Mouse (Mus musculus) lung, embryonic 14.5 days (tissue): Measurements from ENCODE around the gene Sirpa. TPM values are rescaled to one million over a fixed set of nuclear protein-coding genes. Genes with fewer than 3 reads are reported as not detected.
A peak's percentile ranks its signal among the peaks of the same experiment; 100 is the strongest.

Experiments
- ATAC-seq: fragments of 200-750 bp; cut with Nextera tagmentation; 2 replicates; pipeline ENCODE4 v1.8.0; 2017; ENCODE audit warnings: mild to moderate bottlenecking, moderate TSS enrichment, moderate library complexity; ENCODE audit not compliant: insufficient read depth
- DNase-seq: peaks from one replicate; pipeline ENCODE4 v3.0.0-alpha.2; 2015
- H3K27ac ChIP-seq: fragments of 300-500 bp; sonication (generic); 2 replicates; pipeline ENCODE4 v1.5.1; 2014; ENCODE audit warnings: low read depth, mild to moderate bottlenecking, moderate library complexity
- H3K27me3 ChIP-seq: fragments of 300-500 bp; sonication (generic); 2 replicates; pipeline ENCODE4 v1.6.1; 2014; ENCODE audit warnings: low read length, control low read depth; ENCODE audit not compliant: insufficient read depth
- H3K36me3 ChIP-seq: fragments of 300-500 bp; sonication (generic); 2 replicates; pipeline ENCODE4 v1.6.1; 2014; ENCODE audit warnings: control low read depth; ENCODE audit not compliant: insufficient read depth
- H3K4me1 ChIP-seq: fragments of 300-500 bp; sonication (generic); 2 replicates; pipeline ENCODE4 v1.6.1; 2014; ENCODE audit warnings: antibody characterized with exemption, control low read depth; ENCODE audit not compliant: insufficient read depth
- H3K4me2 ChIP-seq: fragments of 300-500 bp; sonication (generic); 2 replicates; pipeline ENCODE4 v1.6.1; 2014; ENCODE audit warnings: mild to moderate bottlenecking
- H3K4me3 ChIP-seq: fragments of 300-500 bp; sonication (generic); 2 replicates; pipeline ENCODE4 v1.5.1; 2014; ENCODE audit warnings: low read depth, low read length
- H3K9ac ChIP-seq: fragments of 300-500 bp; sonication (generic); 2 replicates; pipeline ENCODE4 v1.6.1; 2014
- H3K9me3 ChIP-seq: fragments of 300-500 bp; sonication (generic); 2 replicates; pipeline ENCODE4 v1.6.1; 2016; ENCODE audit warnings: low read depth, low read length, control low read depth
- CTCF ChIP-seq: IDR thresholded peaks from 2 replicates; pipeline ENCODE4 v1.5.1; 2016; ENCODE audit warnings: antibody characterized with exemption, low read depth
- WGBS: fragments of 180-500 bp; shearing (Covaris S2); extraction: QIAGEN DNeasy Blood & Tissue Kit; methylation state at CpG from one replicate; pipeline ENCODE4 v1.1.7; 2014; 5-methylcytosine and 5-hydroxymethylcytosine counted together
- polyA plus RNA-seq: library from polyadenylated mRNA; unstranded; fragments of >200 nt; fragmentation: Nextera tagmentation; extraction: Ambion mirVana; gene quantifications from 2 replicates; pipeline ENCODE4 v1.2.1, GENCODE M21; 2014

Sirpa gene
- polyA plus RNA-seq, 1 experiment from 2014 or later: 26.5 TPM

GRCm38 (mm10) chr2:129573701-129574273 is 18.8 kb upstream of the Sirpa start:
- 20% methylated on average over 4 of the region's 4 CpGs for WGBS
- H3K27me3 ChIP-seq: 0 out of 2 replicates have a peak, but pooled peaks cover 5% of the 10 kb centered on the region
- H3K4me1 ChIP-seq: no peaks in the 10 kb centered on the region
- ATAC-seq (no peak), DNase-seq (no peak)
- TF ChIP-seq CTCF: no peak
- H3K9me3 ChIP-seq: no peaks in the 10 kb centered on the region
- peak overlapping the region; percentile 43; the same call in 1 of the 2 replicates for H3K4me2 ChIP-seq
- H3K36me3 ChIP-seq: no peaks in the 10 kb centered on the region
- no peak overlapping the region for H3K27ac ChIP-seq
- H3K9ac ChIP-seq: no peak overlapping the region
- no peak overlapping the region for H3K4me3 ChIP-seq

GRCm38 (mm10) chr2:129574395-129575046 is 18.1 kb upstream of the Sirpa start:
- no peaks in the 10 kb centered on the region for H3K9me3 ChIP-seq
- H3K36me3 ChIP-seq: no peaks in the 10 kb centered on the region
- H3K4me3 ChIP-seq: no peak overlapping the region; the same call in 1 of the 2 replicates
- ATAC-seq: peak; percentile 11; the same call in 1 of the 2 replicates
- DNase-seq: no peak
- peak overlapping the region; percentile 43 for H3K4me2 ChIP-seq
- no peak overlapping the region for H3K9ac ChIP-seq
- TF ChIP-seq CTCF: no peak
- no peaks in the 10 kb centered on the region for H3K4me1 ChIP-seq
- H3K27me3 ChIP-seq: 0 out of 2 replicates have a peak, but pooled peaks cover 5% of the 10 kb centered on the region
- H3K27ac ChIP-seq: no peak overlapping the region
- WGBS: 10% methylated on average over 24 of the region's 24 CpGs

- ATAC-seq (no peak), DNase-seq (no peak)
- H3K27me3 ChIP-seq: 0 out of 2 replicates have a peak, but pooled peaks cover 5% of the 10 kb centered on the region
- H3K4me3 ChIP-seq: no peak overlapping the region
- no peaks in the 10 kb centered on the region for H3K9me3 ChIP-seq
- H3K4me2 ChIP-seq: no peak overlapping the region
- H3K4me1 ChIP-seq: no peaks in the 10 kb centered on the region
- TF ChIP-seq CTCF: no peak
- H3K36me3 ChIP-seq: no peaks in the 10 kb centered on the region
- no peak overlapping the region for H3K9ac ChIP-seq
- 83% methylated on average over 4 of the region's 4 CpGs for WGBS
- no peak overlapping the region for H3K27ac ChIP-seq
These were observed 17.5 kb upstream of the Sirpa start for GRCm38 (mm10) chr2:129575113-129575512.

- Histone ChIP-seq H3K36me3 (no peaks in the 10 kb centered on the region), H3K9me3 (no peaks in the 10 kb centered on the region), H3K4me3 (no peak overlapping the region), H3K27me3 (0 out of 2 replicates have a peak, but pooled peaks cover 5% of the 10 kb centered on the region), H3K4me1 (no peaks in the 10 kb centered on the region), H3K9ac (no peak overlapping the region), H3K27ac (no peak overlapping the region), H3K4me2 (no peak overlapping the region)
- no peak for DNase-seq
- 77% methylated on average over 8 of the region's 8 CpGs for WGBS
- TF ChIP-seq CTCF: no peak
- ATAC-seq: no peak
These were observed 15.8 kb upstream of the Sirpa start for GRCm38 (mm10) chr2:129576611-129577447.

- Histone ChIP-seq H3K27ac (no peak overlapping the region), H3K36me3 (no peaks in the 10 kb centered on the region), H3K4me2 (no peak overlapping the region), H3K4me1 (no peaks in the 10 kb centered on the region), H3K9me3 (no peaks in the 10 kb centered on the region), H3K4me3 (no peak overlapping the region), H3K27me3 (no peaks in the 10 kb centered on the region), H3K9ac (no peak overlapping the region)
- WGBS: 79% methylated on average over 4 of the region's 4 CpGs
- TF ChIP-seq CTCF: no peak
- ATAC-seq: no peak
- DNase-seq: no peak
These were observed 12.0 kb upstream of the Sirpa start for GRCm38 (mm10) chr2:129580656-129581055.

GRCm38 (mm10) chr2:129581826-129582225 is 10.8 kb upstream of the Sirpa start:
- H3K9ac ChIP-seq: no peak overlapping the region
- no peak overlapping the region for H3K27ac ChIP-seq
- H3K4me3 ChIP-seq: no peak overlapping the region
- no peak for ATAC-seq
- H3K4me1 ChIP-seq: no peaks in the 10 kb centered on the region
- H3K9me3 ChIP-seq: no peaks in the 10 kb centered on the region
- H3K36me3 ChIP-seq: no peaks in the 10 kb centered on the region
- DNase-seq: no peak
- 35% methylated on average over 3 of the region's 3 CpGs for WGBS
- no peaks in the 10 kb centered on the region for H3K27me3 ChIP-seq
- TF ChIP-seq CTCF: no peak
- H3K4me2 ChIP-seq: no peak overlapping the region

GRCm38 (mm10) chr2:129582261-129582660 is 10.4 kb upstream of the Sirpa start:
- no peak for ATAC-seq
- no peak for TF ChIP-seq CTCF
- H3K36me3 ChIP-seq: no peaks in the 10 kb centered on the region
- H3K9me3 ChIP-seq: no peaks in the 10 kb centered on the region
- DNase-seq: no peak
- no peak overlapping the region for H3K4me3 ChIP-seq
- no peaks in the 10 kb centered on the region for H3K27me3 ChIP-seq
- no peak overlapping the region for H3K27ac ChIP-seq
- WGBS: 75% methylated on average over 4 of the region's 4 CpGs
- H3K4me1 ChIP-seq: no peaks in the 10 kb centered on the region
- H3K4me2 ChIP-seq: no peak overlapping the region
- H3K9ac ChIP-seq: no peak overlapping the region
